8 mouse cellular contexts compared by ENCODE assay signal in genomic region chr17:25835816-25836215, GRCm38 (mm10). TPM values are rescaled to one million over a fixed set of nuclear protein-coding genes. Genes with fewer than 3 reads are reported as not detected.
DNase-seq lines count a peak whose midpoint lies in the region; ATAC-seq and TF ChIP-seq lines count a peak whose summit lies in the region.

No protein-coding gene starts in this region.

- H3K27me3 ChIP-seq in lung, embryonic 14.5 days (ENCODE audit: insufficient read depth, low read length), result no peaks in the 10 kb centered on the region
- no peaks in the 10 kb centered on the region for H3K27me3 ChIP-seq in lung, postnatal 0 days (replicated peaks; ENCODE audit: insufficient read depth, low read length)
- H3K27me3 ChIP-seq in intestine, embryonic 16.5 days (replicated peaks; ENCODE audit: control insufficient read depth, insufficient read depth, low read length), result no peaks in the 10 kb centered on the region

- H3K27ac ChIP-seq in lung, embryonic 14.5 days (ENCODE audit: low read depth), result no peak overlapping the region
- H3K27ac ChIP-seq in lung, postnatal 0 days (ENCODE audit: low read length), result no peak overlapping the region
- no peak overlapping the region for H3K27ac ChIP-seq in intestine, embryonic 16.5 days (ENCODE audit: low read length)
- H3K27ac ChIP-seq in olfactory bulb, adult 2 months (ENCODE audit: insufficient read depth, low read depth, low read length), result peak overlapping the region; percentile 74; the same call in 1 of the 2 replicates

- no peak for TF ChIP-seq POLR2A in olfactory bulb, adult 2 months (IDR thresholded peaks at IDR 0.05; ENCODE audit: insufficient read depth, low read depth, low read length)

- no peak overlapping the region for H3K4me3 ChIP-seq in lung, embryonic 14.5 days (ENCODE audit: low read depth, low read length)
- no peak overlapping the region for H3K4me3 ChIP-seq in lung, postnatal 0 days (ENCODE audit: low read depth, low read length)
- H3K4me3 ChIP-seq in intestine, embryonic 16.5 days (ENCODE audit: low read length), result no peak overlapping the region; the same call in 1 of the 2 replicates
- peak overlapping the region; percentile 58 for H3K4me3 ChIP-seq in olfactory bulb, adult 2 months (ENCODE audit: insufficient read depth, low read depth, low read length)

- no peak for TF ChIP-seq EP300 in lung, postnatal 0 days (IDR thresholded peaks at IDR 0.05)

- peaks cover 37% of the 10 kb centered on the region for H3K4me1 ChIP-seq in lung, embryonic 14.5 days (ENCODE audit: insufficient read depth)
- H3K4me1 ChIP-seq in lung, postnatal 0 days (ENCODE audit: insufficient read depth, low read depth, low read length), result peaks cover 39% of the 10 kb centered on the region
- peaks cover 54% of the 10 kb centered on the region for H3K4me1 ChIP-seq in intestine, embryonic 16.5 days (ENCODE audit: control insufficient read depth, insufficient read depth, low read length)
- H3K4me1 ChIP-seq in olfactory bulb, adult 2 months (ENCODE audit: control insufficient read depth, insufficient read depth, low read length), result peaks cover 60% of the 10 kb centered on the region

- H3K9me3 ChIP-seq in lung, embryonic 14.5 days (ENCODE audit: low read depth, low read length), result no peaks in the 10 kb centered on the region
- no peaks in the 10 kb centered on the region for H3K9me3 ChIP-seq in lung, postnatal 0 days (ENCODE audit: low read length)
- no peaks in the 10 kb centered on the region for H3K9me3 ChIP-seq in intestine, embryonic 16.5 days (ENCODE audit: control insufficient read depth, low read length)

- peak; percentile 68 for DNase-seq in cerebellum, adult 9-10 months
- DNase-seq in cerebellum, postnatal 25 days, result no peak
- no peak for DNase-seq in lung, embryonic 14.5 days
- DNase-seq in lung, postnatal 0 days (ENCODE audit: low spot score), result no peak
- DNase-seq in spleen, postnatal 14 days (ENCODE audit: low spot score in 2 of 2), result no peak
- DNase-seq in right cerebral cortex, adult 18-20 months, result no peak

- TF ChIP-seq CTCF in lung, embryonic 14.5 days (IDR thresholded peaks at IDR 0.05; ENCODE audit: low read depth), result no peak
- no peak for TF ChIP-seq CTCF in lung, postnatal 0 days (IDR thresholded peaks at IDR 0.05)
- no peak for TF ChIP-seq CTCF in olfactory bulb, adult 2 months (IDR thresholded peaks at IDR 0.05; ENCODE audit: insufficient read depth, low read depth, low read length)

- ATAC-seq in lung, embryonic 14.5 days (ENCODE audit: insufficient read depth), result no peak
- no peak for ATAC-seq in lung, postnatal 0 days
- ATAC-seq in intestine, embryonic 16.5 days, result no peak

- 90% methylated on average over 16 of the region's 16 CpGs for WGBS in lung, embryonic 14.5 days
- 84% methylated on average over 16 of the region's 16 CpGs for WGBS in lung, postnatal 0 days
- 91% methylated on average over 16 of the region's 16 CpGs for WGBS in intestine, embryonic 16.5 days
- WGBS in olfactory bulb, adult 2 months, result 89% methylated on average over 16 of the region's 16 CpGs

- peak overlapping the region; percentile 4; the same call in 1 of the 2 replicates for H3K4me2 ChIP-seq in lung, embryonic 14.5 days
- H3K4me2 ChIP-seq in lung, postnatal 0 days (replicated peaks; ENCODE audit: low read depth, low read length), result no peak overlapping the region
- H3K4me2 ChIP-seq in intestine, embryonic 16.5 days (ENCODE audit: low read depth, low read length), result no peak overlapping the region

- no peak overlapping the region for H3K9ac ChIP-seq in lung, embryonic 14.5 days
- no peak overlapping the region for H3K9ac ChIP-seq in lung, postnatal 0 days (replicated peaks; ENCODE audit: low read depth)
- H3K9ac ChIP-seq in intestine, embryonic 16.5 days (ENCODE audit: low read depth, low read length), result 0 out of 2 replicates have a peak overlapping the region, but pooled peaks have one; percentile 72

- H3K36me3 ChIP-seq in lung, embryonic 14.5 days (ENCODE audit: insufficient read depth), result peaks cover 55% of the 10 kb centered on the region
- peaks cover 6% of the 10 kb centered on the region; the same call in 1 of the 2 replicates for H3K36me3 ChIP-seq in lung, postnatal 0 days (ENCODE audit: insufficient read depth, low read length)
- peaks cover 10% of the 10 kb centered on the region for H3K36me3 ChIP-seq in intestine, embryonic 16.5 days (ENCODE audit: control insufficient read depth, insufficient read depth, low read length)

RNA-seq across cellular contexts. Expression of gene Rhbdl1, which starts 1.3 kb away (rescaled TPM):
- 1.8 and 2.0 TPM in 2 replicates for polyA plus RNA-seq in lung, embryonic 14.5 days (2014; fragmentation: Nextera tagmentation; extraction: Ambion mirVana)
- 1.4 and 1.7 TPM in 2 replicates for polyA plus RNA-seq in lung, postnatal 0 days (2015; fragmentation: Nextera tagmentation; extraction: Ambion mirVana)
- 1.6 and 2.0 TPM in 2 replicates for polyA plus RNA-seq in intestine, embryonic 16.5 days (2015; fragmentation: Nextera tagmentation; extraction: Ambion mirVana)
- not detected in 2 replicates for polyA plus RNA-seq in olfactory bulb, adult 2 months (2012; ENCODE audit: insufficient read depth, insufficient read length, low replicate concordance, missing spikeins)

RNA-seq across cellular contexts. Expression of gene Stub1, which starts 2.6 kb away (rescaled TPM):
- polyA plus RNA-seq in lung, embryonic 14.5 days (2014; fragmentation: Nextera tagmentation; extraction: Ambion mirVana), result 335 and 367 TPM in 2 replicates
- polyA plus RNA-seq in lung, postnatal 0 days (2015; fragmentation: Nextera tagmentation; extraction: Ambion mirVana), result 196 and 198 TPM in 2 replicates
- 303 and 321 TPM in 2 replicates for polyA plus RNA-seq in intestine, embryonic 16.5 days (2015; fragmentation: Nextera tagmentation; extraction: Ambion mirVana)
- not detected in 2 replicates for polyA plus RNA-seq in olfactory bulb, adult 2 months (2012; ENCODE audit: insufficient read depth, insufficient read length, low replicate concordance, missing spikeins)

RNA-seq across cellular contexts. Expression of gene Gm20683, which starts 5.7 kb away (rescaled TPM):
- polyA plus RNA-seq in lung, embryonic 14.5 days (2014; fragmentation: Nextera tagmentation; extraction: Ambion mirVana), result 1.0 and 1.4 TPM in 2 replicates
- 0.86 and 1.1 TPM in 2 replicates for polyA plus RNA-seq in lung, postnatal 0 days (2015; fragmentation: Nextera tagmentation; extraction: Ambion mirVana)
- polyA plus RNA-seq in intestine, embryonic 16.5 days (2015; fragmentation: Nextera tagmentation; extraction: Ambion mirVana), result 1.4 and 2.3 TPM in 2 replicates
- not detected in 2 replicates for polyA plus RNA-seq in olfactory bulb, adult 2 months (2012; ENCODE audit: insufficient read depth, insufficient read length, low replicate concordance, missing spikeins)

RNA-seq across cellular contexts. Expression of gene Jmjd8, which starts 7.1 kb away (rescaled TPM):
- 39.5 and 40.6 TPM in 2 replicates for polyA plus RNA-seq in lung, embryonic 14.5 days (2014; fragmentation: Nextera tagmentation; extraction: Ambion mirVana)
- 27.3 and 28.0 TPM in 2 replicates for polyA plus RNA-seq in lung, postnatal 0 days (2015; fragmentation: Nextera tagmentation; extraction: Ambion mirVana)
- polyA plus RNA-seq in intestine, embryonic 16.5 days (2015; fragmentation: Nextera tagmentation; extraction: Ambion mirVana), result 50.1 and 50.9 TPM in 2 replicates
- not detected in 2 replicates for polyA plus RNA-seq in olfactory bulb, adult 2 months (2012; ENCODE audit: insufficient read depth, insufficient read length, low replicate concordance, missing spikeins)

RNA-seq across cellular contexts. Expression of gene Rhot2, which starts 8.8 kb away (rescaled TPM):
- 10.8 and 11.0 TPM in 2 replicates for polyA plus RNA-seq in lung, embryonic 14.5 days (2014; fragmentation: Nextera tagmentation; extraction: Ambion mirVana)
- 9.9 and 10.3 TPM in 2 replicates for polyA plus RNA-seq in lung, postnatal 0 days (2015; fragmentation: Nextera tagmentation; extraction: Ambion mirVana)
- 21.5 and 23.2 TPM in 2 replicates for polyA plus RNA-seq in intestine, embryonic 16.5 days (2015; fragmentation: Nextera tagmentation; extraction: Ambion mirVana)
- not detected in 2 replicates for polyA plus RNA-seq in olfactory bulb, adult 2 months (2012; ENCODE audit: insufficient read depth, insufficient read length, low replicate concordance, missing spikeins)
